Mouse (Mus musculus): ENCODE data around the gene Hist2h3b.

DNA sequence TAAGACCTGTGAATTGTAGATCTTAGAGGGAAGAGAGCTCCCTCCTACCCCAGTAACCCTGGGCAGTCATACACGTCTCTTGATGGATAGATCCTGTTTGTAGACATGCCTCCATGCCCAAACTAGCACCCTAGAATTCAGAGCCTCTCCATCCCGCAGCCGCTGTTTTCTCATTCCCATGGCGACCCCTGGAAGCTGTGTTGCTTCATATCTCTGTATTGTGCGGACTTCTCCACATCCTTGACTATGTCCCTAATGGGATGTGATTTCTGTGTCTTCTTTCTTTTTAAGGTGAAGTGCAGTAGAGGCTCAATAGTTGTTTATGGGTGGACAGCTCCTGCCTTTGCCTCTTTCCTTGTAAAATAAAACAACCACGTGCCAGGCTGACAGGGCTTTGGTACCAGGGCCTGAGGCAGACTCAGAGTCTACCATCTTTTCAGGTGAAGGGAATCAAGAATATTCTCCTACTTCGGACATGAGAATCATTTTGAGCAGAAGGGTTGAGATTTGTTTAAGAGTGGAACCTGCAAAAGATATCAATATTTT lies 4.0 kb upstream of the Hist2h3b start:
- TF ChIP-seq MYOD1 (IDR thresholded peaks at IDR 0.05; ENCODE audit: control insufficient read depth, insufficient read length, low read depth), result no peak
- no peak for TF ChIP-seq CTCF (IDR thresholded peaks at IDR 0.05; ENCODE audit: control insufficient read depth, insufficient read depth, insufficient read length)
- TF ChIP-seq FOSL1 (IDR thresholded peaks at IDR 0.05; ENCODE audit: insufficient read depth, low read length, poor library complexity, severe bottlenecking), result no peak
